Mouse (Mus musculus) liver, postnatal 0 days (tissue): ENCODE measurements around the gene Wipf2.

Experiments used
- CTCF ChIP-seq: sonication (generic); IDR thresholded peaks from 2 replicates; pipeline ENCODE4 v1.5.1; 2016; ENCODE audit warnings: antibody characterized with exemption, low read depth
- EP300 ChIP-seq: IDR thresholded peaks from 2 replicates; pipeline ENCODE4 v1.6.1; 2016; ENCODE audit warnings: antibody characterized with exemption, low read depth, mild to moderate bottlenecking

GRCm38 (mm10) chr11:98926553-98926952, 63.1 kb downstream of the Wipf2 start:
- no peak for TF ChIP-seq CTCF
- no peak for TF ChIP-seq EP300
